Mouse (Mus musculus) liver, embryonic 14.5 days (tissue): ENCODE data around the gene Arl10. TPM values are rescaled to one million over a fixed set of nuclear protein-coding genes. Genes with fewer than 3 reads are reported as not detected.
"Not testable (repeated sequence)": the region's sequence is repeated elsewhere in the genome, so short reads cannot be mapped to it uniquely, and the experiment has no call there.

Source experiments
- ATAC-seq: fragments of 200-750 bp; cut with Nextera tagmentation; 2 replicates; pipeline ENCODE4 v1.8.0; 2017; ENCODE audit warnings: moderate number of reproducible peaks, mild to moderate bottlenecking, moderate library complexity; ENCODE audit not compliant: insufficient read depth
- DNase-seq, 3 experiments: peaks; one replicate each; pipeline ENCODE4 v3.0.0-alpha.2; 2012 to 2013; ENCODE audit warnings: low read depth in 3 of 3, low spot score in 3 of 3
- H3K27ac ChIP-seq: fragments of 300-500 bp; sonication (generic); 2 replicates; pipeline ENCODE4 v1.5.1; 2014; ENCODE audit warnings: moderate library complexity, mild to moderate bottlenecking, control low read depth, inconsistent platforms
- H3K27me3 ChIP-seq: fragments of 300-500 bp; sonication (generic); 2 replicates; pipeline ENCODE4 v1.6.1; 2014; ENCODE audit warnings: mild to moderate bottlenecking, low read length, moderate library complexity; ENCODE audit not compliant: control insufficient read depth, insufficient read depth
- H3K36me3 ChIP-seq: fragments of 300-500 bp; sonication (generic); replicated peaks from 2 replicates; pipeline ENCODE4 v1.6.1; 2014; ENCODE audit warnings: low read depth; ENCODE audit not compliant: control insufficient read depth, insufficient read depth
- H3K4me1 ChIP-seq, 2 experiments: fragments of 200-500 bp in 1 of 2; fragments of 300-500 bp in 1 of 2; sonication (generic) in 1 of 2; replicated peaks; 2 replicates each; pipeline ENCODE4 v1.6.1; 2012 to 2014; ENCODE audit warnings: antibody characterized with exemption in 1 of 2, inconsistent platforms in 1 of 2, low read length in 1 of 2; ENCODE audit not compliant: control insufficient read depth in 2 of 2, insufficient read depth in 2 of 2
- H3K4me2 ChIP-seq: fragments of 300-500 bp; sonication (generic); 2 replicates; pipeline ENCODE4 v1.6.1; 2014; ENCODE audit warnings: low read depth, mild to moderate bottlenecking, control low read depth, moderate library complexity
- H3K4me3 ChIP-seq, 2 experiments: fragments of 200-500 bp in 1 of 2; fragments of 300-500 bp in 1 of 2; sonication (generic) in 1 of 2; 2 replicates each; pipeline ENCODE4 v1.5.1; 2012 to 2014; ENCODE audit warnings: low read depth in 2 of 2, low read length in 2 of 2, mild to moderate bottlenecking in 2 of 2, control low read depth in 1 of 2, inconsistent platforms in 1 of 2, moderate library complexity in 1 of 2; ENCODE audit not compliant: insufficient read depth in 1 of 2
- H3K9ac ChIP-seq: fragments of 300-500 bp; sonication (generic); replicated peaks from 2 replicates; pipeline ENCODE4 v1.6.1; 2014; ENCODE audit warnings: mild to moderate bottlenecking, control low read depth, moderate library complexity
- H3K9me3 ChIP-seq: fragments of 300-500 bp; sonication (generic); 2 replicates; pipeline ENCODE4 v1.6.1; 2016; ENCODE audit warnings: low read length, mixed read lengths; ENCODE audit not compliant: control insufficient read depth
- CTCF ChIP-seq: IDR thresholded peaks from 2 replicates; pipeline ENCODE4 v1.5.1; 2016; ENCODE audit warnings: antibody characterized with exemption, low read depth, control low read depth
- EP300 ChIP-seq: IDR thresholded peaks from 2 replicates; pipeline ENCODE4 v1.6.1; 2016; ENCODE audit warnings: antibody characterized with exemption, low read depth
- WGBS: fragments of 180-500 bp; shearing (Covaris S2); extraction: QIAGEN DNeasy Blood & Tissue Kit; methylation state at CpG from one replicate; pipeline ENCODE4 v1.1.7; 2014; ENCODE audit not compliant: insufficient replicate concordance; 5-methylcytosine and 5-hydroxymethylcytosine counted together
- polyA plus RNA-seq, 2 experiments: library from polyadenylated mRNA; depleted of rRNA in 1 of 2; stranded (reverse) in 1 of 2; unstranded in 1 of 2; fragments of >200 nt; fragmentation: Nextera tagmentation in 1 of 2; extraction: Ambion mirVana in 1 of 2; gene quantifications; 2 replicates each; pipeline versions ENCODE4 v1.2.1 to v1.2.3; 2012 to 2014

The Arl10 gene
- polyA plus RNA-seq, 2 experiments, result 4.2 to 5.6 TPM

GRCm38 (mm10) chr13:54609301-54609700 is 34.5 kb downstream of the Arl10 start:
- ATAC-seq (no peak), DNase-seq (no peak)
- H3K27me3 ChIP-seq, result no peaks in the 10 kb centered on the region
- H3K36me3 ChIP-seq, result no peaks in the 10 kb centered on the region; the same call in 1 of the 2 replicates
- H3K4me3 ChIP-seq, result peak overlapping the region; percentile 26 to 79; a peak in 3 of 4 replicates
- 29% methylated on average over 1 of the region's 1 CpGs for WGBS
- H3K9me3 ChIP-seq, result no peaks in the 10 kb centered on the region
- peak overlapping the region; percentile 26 for H3K27ac ChIP-seq
- H3K4me2 ChIP-seq, result peak overlapping the region; percentile 94
- TF ChIP-seq EP300 (no peak), CTCF (no peak)
- H3K9ac ChIP-seq, result peak overlapping the region; percentile 57
- H3K4me1 ChIP-seq, result peaks cover 35 to 39% of the 10 kb centered on the region in 2 experiments

- Histone ChIP-seq H3K9ac (peak overlapping the region; percentile 93), H3K4me1 (peaks cover 35 to 39% of the 10 kb centered on the region in 2 experiments), H3K4me2 (peak overlapping the region; percentile 94), H3K9me3 (no peaks in the 10 kb centered on the region), H3K36me3 (no peaks in the 10 kb centered on the region; the same call in 1 of the 2 replicates), H3K27me3 (no peaks in the 10 kb centered on the region), H3K27ac (peak overlapping the region; percentile 60), H3K4me3 (peak overlapping the region; percentile 68 to 79)
- 18% methylated on average over 13 of the region's 13 CpGs for WGBS
- TF ChIP-seq EP300 (no peak), CTCF (peak; percentile 45)
- DNase-seq (no peak), ATAC-seq (peak; percentile 29)
Measured at GRCm38 (mm10) chr13:54610613-54610971, 35.8 kb downstream of the Arl10 start.

GRCm38 (mm10) chr13:54610972-54611754 is 36.3 kb downstream of the Arl10 start, which contains the start of gene Cltb:
Gene Cltb, minus strand, starts transcription at chr13:54611344.
- no peaks in the 10 kb centered on the region; the same call in 1 of the 2 replicates for H3K36me3 ChIP-seq
- H3K4me1 ChIP-seq, result peaks cover 35 to 39% of the 10 kb centered on the region in 2 experiments
- peak within 1 kb of the TSS; percentile 60 for H3K27ac ChIP-seq
- H3K4me2 ChIP-seq, result peak within 1 kb of the TSS; percentile 94
- H3K9ac ChIP-seq, result peak within 1 kb of the TSS; percentile 93
- H3K27me3 ChIP-seq, result no peaks in the 10 kb centered on the region
- H3K9me3 ChIP-seq, result no peaks in the 10 kb centered on the region
- peak within 1 kb of the TSS; percentile 68 to 79 for H3K4me3 ChIP-seq
- peak; percentile 76 for ATAC-seq
- peak in 2 of 3 experiments; percentile 54 to 56 for DNase-seq
- WGBS, result under 1% methylated on average over 66 of the region's 66 CpGs
- TF ChIP-seq CTCF (no peak), EP300 (no peak)

GRCm38 (mm10) chr13:54613141-54613540 is 38.3 kb downstream of the Arl10 start:
- H3K4me3 ChIP-seq, H3K9ac ChIP-seq, H3K36me3 ChIP-seq, H3K4me2 ChIP-seq, H3K27me3 ChIP-seq, DNase-seq, H3K27ac ChIP-seq, ATAC-seq, H3K9me3 ChIP-seq: not testable (repeated sequence)
- peaks cover 21 to 27% of the 10 kb centered on the region in 2 experiments for H3K4me1 ChIP-seq
- WGBS, result 68% methylated on average over 8 of the region's 8 CpGs
- TF ChIP-seq CTCF, result peak; percentile 52

GRCm38 (mm10) chr13:54616307-54616706 is 41.5 kb downstream of the Arl10 start:
- no peak for DNase-seq
- H3K27ac ChIP-seq, result no peak overlapping the region
- TF ChIP-seq EP300, result no peak
- TF ChIP-seq CTCF, result no peak
- H3K4me1 ChIP-seq, result peaks cover 6 to 8% of the 10 kb centered on the region in 2 experiments
- no peaks in the 10 kb centered on the region for H3K9me3 ChIP-seq
- no peak overlapping the region for H3K4me3 ChIP-seq
- no peak overlapping the region for H3K4me2 ChIP-seq
- H3K36me3 ChIP-seq, result no peaks in the 10 kb centered on the region
- H3K9ac ChIP-seq, result no peak overlapping the region
- no peak for ATAC-seq
- WGBS, result 75% methylated on average over 8 of the region's 8 CpGs
- no peaks in the 10 kb centered on the region for H3K27me3 ChIP-seq
